Mouse (Mus musculus) stomach, postnatal 0 days (tissue): ENCODE measurements around the gene Pfkfb3.

Source experiments
- CTCF ChIP-seq: IDR thresholded peaks from 2 replicates; pipeline ENCODE4 v1.5.1; 2016; ENCODE audit warnings: antibody characterized with exemption, low read depth, mild to moderate bottlenecking, moderate library complexity
- EP300 ChIP-seq: optimal IDR thresholded peaks from 2 replicates; pipeline ENCODE3; 2016; ENCODE audit warnings: antibody characterized with exemption

DNA sequence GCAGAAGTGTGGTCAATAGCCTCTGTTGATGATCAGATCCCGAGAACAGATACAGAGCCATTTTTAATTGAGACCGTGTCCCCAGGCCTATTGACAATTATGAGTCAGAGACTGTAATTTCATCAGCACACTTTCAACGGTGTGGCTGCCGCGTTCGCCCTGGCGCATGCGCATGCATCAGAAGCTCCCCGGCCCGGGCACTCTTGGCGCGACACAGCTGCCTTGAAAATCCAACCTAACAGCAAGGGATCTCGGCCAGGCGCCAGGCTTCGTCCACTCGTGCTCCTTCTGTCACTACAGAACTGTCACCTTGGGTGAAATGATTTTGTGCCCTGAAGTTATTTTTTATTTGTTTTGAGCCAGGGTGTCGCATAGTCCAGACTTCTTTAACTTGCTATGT lies 9.4 kb upstream of the Pfkfb3 start:
- TF ChIP-seq CTCF = no peak
- no peak for TF ChIP-seq EP300
